Mouse (Mus musculus) bone marrow macrophage, adult 2 months (primary cell): ENCODE data around the gene Gm20532.

ENCODE experiments used
- CTCF ChIP-seq: IDR thresholded peaks from 2 replicates; pipeline ENCODE4 v1.5.1; 2012; ENCODE audit warnings: low read depth, mild to moderate bottlenecking, low read length, moderate library complexity
- POLR2A ChIP-seq: IDR thresholded peaks from 2 replicates; pipeline ENCODE4 v1.6.1; 2012; ENCODE audit warnings: mild to moderate bottlenecking, low read depth, low read length, borderline replicate concordance

GRCm38 (mm10) chr2:26597810-26598209, 11.4 kb downstream of the Gm20532 start:
- TF ChIP-seq CTCF (no peak), POLR2A (no peak)
